Mouse (Mus musculus): ENCODE measurements around the gene Vwa3b.

DNA sequence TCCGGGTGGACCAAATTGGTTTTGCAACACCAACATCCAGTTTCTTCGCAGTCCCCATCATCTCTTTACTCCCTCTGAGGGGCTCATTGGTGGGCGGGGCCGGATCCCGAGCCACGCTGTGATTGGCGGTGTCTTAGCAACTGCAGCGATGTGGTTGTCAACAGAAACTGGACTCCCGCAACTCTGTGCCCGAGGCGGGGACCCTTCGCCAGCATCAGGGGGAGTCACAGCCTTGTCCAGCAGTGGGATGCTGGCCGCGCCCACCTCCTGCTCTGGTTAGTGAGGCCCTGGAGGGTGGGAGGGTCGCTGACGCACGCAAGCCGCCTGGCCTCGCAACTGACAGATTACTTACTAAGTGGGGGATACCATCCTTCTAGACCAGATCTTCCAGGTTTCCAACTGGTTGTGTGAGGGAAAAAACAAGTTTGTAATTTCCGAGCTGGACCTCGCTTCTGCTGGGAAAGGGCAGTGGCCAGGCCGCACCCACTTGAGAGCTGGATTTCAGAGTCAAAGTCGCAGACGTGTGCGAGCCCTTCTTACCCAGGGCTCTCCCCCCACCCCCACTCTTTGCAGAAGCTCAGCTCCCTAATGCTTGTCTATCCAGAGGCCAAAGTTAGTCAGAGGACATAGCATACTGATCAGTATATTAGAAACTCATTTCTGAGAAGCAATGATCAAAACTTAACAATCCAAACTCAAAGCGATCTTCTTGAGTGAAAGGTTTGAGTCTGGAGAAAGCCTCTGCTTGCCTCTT, 2.9 kb downstream of the Vwa3b start:
- TF ChIP-seq POLR2A (IDR thresholded peaks at IDR 0.05; ENCODE audit: low read depth, low read length) (peak; percentile 11; the same call in 1 of the 2 replicates), CTCF (IDR thresholded peaks at IDR 0.05; ENCODE audit: extremely low read depth, insufficient read length, insufficient replicate concordance, low read depth, low read length) (no peak)
